Mouse (Mus musculus): ENCODE data around the gene Tmem131l. TPM values are rescaled to one million over a fixed set of nuclear protein-coding genes. Genes with fewer than 3 reads are reported as not detected.

Tmem131l gene
- polyA plus RNA-seq, 1 experiment from 2014 or later, result 43.0 TPM

DNA sequence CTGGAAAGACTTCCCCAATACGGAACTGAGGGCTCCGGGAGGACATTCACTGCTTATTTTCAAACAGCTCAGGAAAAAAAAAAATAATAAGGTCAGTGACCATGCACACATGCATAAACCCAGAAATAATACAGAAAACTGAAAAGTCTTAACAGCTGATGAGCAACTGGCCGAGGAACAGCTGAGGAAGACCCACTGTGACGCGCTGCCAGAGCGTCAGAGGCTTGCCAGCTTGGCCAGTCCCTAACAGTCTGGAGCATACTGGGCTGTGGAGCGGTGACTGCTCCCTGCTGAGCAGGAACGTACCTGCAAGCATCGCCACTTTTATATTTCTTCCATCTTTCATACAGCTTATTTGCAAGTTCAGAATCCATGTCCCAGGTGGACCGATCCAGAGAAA lies 105.5 kb downstream of the Tmem131l start:
- H3K4me2 ChIP-seq, result no peak overlapping the region
- H3K36me3 ChIP-seq, result peaks cover 48% of the 10 kb centered on the region
- H3K9me3 ChIP-seq (replicated peaks), result no peaks in the 10 kb centered on the region
- H3K4me1 ChIP-seq, result peaks cover 8% of the 10 kb centered on the region
- no peak for ATAC-seq (ENCODE audit: low FRiP score)
- no peak overlapping the region for H3K9ac ChIP-seq (replicated peaks)
- H3K4me3 ChIP-seq (replicated peaks), result no peak overlapping the region
- H3K27me3 ChIP-seq (replicated peaks), result no peaks in the 10 kb centered on the region
- WGBS, result 90% methylated on average over 10 of the region's 10 CpGs
- no peak overlapping the region for H3K27ac ChIP-seq (replicated peaks)

DNA sequence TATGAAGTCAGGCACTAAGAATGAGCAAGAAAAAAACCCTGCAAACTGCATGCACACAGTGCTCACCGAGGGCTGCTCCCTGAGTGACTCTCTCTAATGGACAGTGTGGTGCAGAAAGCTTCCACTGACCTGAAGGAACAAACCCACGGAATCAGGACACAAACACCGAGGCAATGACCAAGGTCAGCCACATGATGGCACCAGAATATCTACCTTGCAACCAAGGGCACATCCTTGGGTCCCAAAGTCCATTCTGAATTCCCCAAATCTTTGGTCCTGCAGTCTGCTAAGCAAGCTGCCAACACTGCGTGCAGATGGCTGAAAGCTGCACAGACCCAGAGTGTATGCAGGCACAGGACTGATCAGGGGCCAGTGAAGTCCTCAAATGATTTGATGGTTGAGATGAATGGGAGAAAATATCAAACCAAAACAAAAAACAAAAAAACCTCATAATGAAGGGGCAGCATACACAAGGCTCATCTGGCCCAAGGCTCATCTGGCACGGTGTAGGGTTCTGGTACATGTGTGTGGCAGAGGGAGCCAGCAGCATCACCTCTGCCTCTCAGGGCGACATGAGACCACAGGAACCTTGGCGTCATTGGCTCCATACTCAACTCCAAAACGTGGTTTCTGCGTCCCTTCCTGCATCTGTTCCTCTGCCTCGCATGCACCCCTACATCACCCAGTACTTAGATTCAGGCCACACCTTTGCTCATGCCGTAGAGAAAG lies 124.0 kb downstream of the Tmem131l start:
- WGBS, result 75% methylated on average over 11 of the region's 11 CpGs
- peaks cover 72% of the 10 kb centered on the region for H3K36me3 ChIP-seq
- H3K9me3 ChIP-seq (replicated peaks), result no peaks in the 10 kb centered on the region
- no peak overlapping the region for H3K9ac ChIP-seq (replicated peaks)
- H3K27me3 ChIP-seq (replicated peaks), result no peaks in the 10 kb centered on the region
- no peak overlapping the region for H3K27ac ChIP-seq (replicated peaks)
- no peaks in the 10 kb centered on the region for H3K4me1 ChIP-seq
- H3K4me3 ChIP-seq (replicated peaks), result no peak overlapping the region
- ATAC-seq (ENCODE audit: low FRiP score), result peak; percentile 54; the same call in 1 of the 2 replicates
- no peak overlapping the region for H3K4me2 ChIP-seq

DNA sequence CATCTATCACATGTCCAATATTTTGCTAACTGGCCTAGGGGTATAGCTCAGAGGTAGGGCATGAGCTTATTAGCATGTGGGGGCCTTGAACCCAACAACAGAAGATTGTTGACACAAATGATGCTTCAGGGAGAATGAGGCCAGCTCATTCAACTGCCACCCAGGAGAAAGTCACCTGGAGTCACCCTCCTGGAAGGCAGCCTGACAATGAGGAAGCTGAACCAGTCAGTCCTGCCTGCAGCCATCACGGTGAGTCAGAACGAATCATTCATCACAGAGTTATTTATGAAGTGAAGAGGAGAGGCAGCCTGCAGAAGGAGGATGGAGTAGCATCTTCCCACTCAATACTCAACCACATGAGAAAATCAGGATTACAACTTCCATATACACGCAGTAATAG lies 124.9 kb downstream of the Tmem131l start:
- 83% methylated on average over 3 of the region's 3 CpGs for WGBS
- Histone ChIP-seq H3K4me2 (no peak overlapping the region), H3K36me3 (peaks cover 72% of the 10 kb centered on the region), H3K9ac (replicated peaks) (no peak overlapping the region), H3K27ac (replicated peaks) (no peak overlapping the region), H3K27me3 (replicated peaks) (no peaks in the 10 kb centered on the region), H3K9me3 (replicated peaks) (no peaks in the 10 kb centered on the region), H3K4me1 (no peaks in the 10 kb centered on the region), H3K4me3 (replicated peaks) (no peak overlapping the region)
- ATAC-seq (ENCODE audit: low FRiP score), result no peak

DNA sequence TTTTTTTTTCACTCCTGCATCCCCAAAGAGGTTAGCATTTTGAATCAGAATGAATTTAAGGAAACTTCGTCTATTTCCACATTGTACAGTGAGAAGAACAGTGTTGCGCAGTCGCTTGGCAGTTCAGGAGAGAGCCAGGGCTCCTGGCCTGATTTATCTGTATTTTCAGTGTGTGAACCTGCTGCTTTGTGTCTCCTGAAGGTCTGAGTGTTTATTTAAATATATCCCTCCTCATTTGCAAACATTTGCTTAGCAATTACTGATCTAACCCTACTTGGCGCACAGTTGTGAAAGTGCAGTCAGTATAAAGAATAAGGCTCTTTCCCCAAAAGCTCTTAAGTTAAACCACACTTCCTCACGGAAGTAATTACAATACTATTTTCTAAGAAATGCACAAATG lies 129.3 kb downstream of the Tmem131l start:
- Histone ChIP-seq H3K36me3 (peaks cover 66% of the 10 kb centered on the region), H3K9ac (replicated peaks) (no peak overlapping the region), H3K4me2 (no peak overlapping the region), H3K9me3 (replicated peaks) (no peaks in the 10 kb centered on the region), H3K27me3 (replicated peaks) (no peaks in the 10 kb centered on the region), H3K4me1 (no peaks in the 10 kb centered on the region), H3K4me3 (replicated peaks) (no peak overlapping the region), H3K27ac (replicated peaks) (no peak overlapping the region)
- ATAC-seq (ENCODE audit: low FRiP score), result no peak
- WGBS, result 91% methylated on average over 5 of the region's 5 CpGs

DNA sequence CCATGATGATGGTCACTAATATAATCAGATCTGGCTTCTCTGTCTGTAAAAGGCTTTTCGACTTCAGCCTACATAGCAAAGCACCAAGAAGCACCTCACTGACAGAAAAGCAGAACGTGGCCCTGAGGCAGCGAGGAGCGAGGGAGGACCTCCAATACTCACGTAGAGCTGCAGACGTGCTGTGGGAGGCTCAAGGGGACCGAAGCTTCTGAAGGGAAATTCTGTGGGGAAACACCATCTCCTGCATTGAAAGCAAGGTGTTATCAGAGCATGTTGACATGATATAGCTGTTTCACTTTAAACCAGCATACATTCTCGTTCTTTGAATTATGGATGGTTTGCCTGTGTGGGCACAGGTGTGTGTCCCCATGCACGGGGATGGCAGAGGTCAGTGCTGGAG lies 133.8 kb downstream of the Tmem131l start:
- ATAC-seq (ENCODE audit: low FRiP score), result no peak
- Histone ChIP-seq H3K4me3 (replicated peaks) (no peak overlapping the region), H3K4me2 (no peak overlapping the region), H3K9me3 (replicated peaks) (no peaks in the 10 kb centered on the region), H3K4me1 (no peaks in the 10 kb centered on the region), H3K9ac (replicated peaks) (no peak overlapping the region), H3K27ac (replicated peaks) (no peak overlapping the region), H3K27me3 (replicated peaks) (no peaks in the 10 kb centered on the region), H3K36me3 (peaks cover 83% of the 10 kb centered on the region)
- WGBS, result 96% methylated on average over 9 of the region's 9 CpGs

DNA sequence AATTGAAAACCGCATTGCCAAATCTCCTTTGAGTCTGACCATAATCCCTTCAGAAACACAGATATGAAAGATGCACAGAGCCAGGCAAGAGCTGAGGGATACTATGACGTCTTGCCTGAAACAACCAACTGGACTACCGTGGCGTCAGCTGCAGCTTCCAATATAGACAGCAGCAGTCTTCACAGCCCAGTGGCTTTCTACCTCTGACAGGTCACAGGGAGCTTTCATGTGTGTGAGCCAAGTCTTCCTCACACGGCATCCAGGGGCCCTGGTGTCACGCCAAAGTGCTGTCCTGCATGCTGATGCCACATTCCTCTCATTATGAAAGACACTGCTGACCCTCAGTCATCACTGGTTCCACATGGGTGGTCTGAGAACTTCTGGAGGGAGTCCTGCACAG lies 134.8 kb downstream of the Tmem131l start:
- Histone ChIP-seq H3K4me1 (no peaks in the 10 kb centered on the region), H3K4me2 (no peak overlapping the region), H3K36me3 (peaks cover 83% of the 10 kb centered on the region), H3K27me3 (replicated peaks) (no peaks in the 10 kb centered on the region), H3K4me3 (replicated peaks) (no peak overlapping the region), H3K27ac (replicated peaks) (no peak overlapping the region), H3K9me3 (replicated peaks) (no peaks in the 10 kb centered on the region), H3K9ac (replicated peaks) (no peak overlapping the region)
- ATAC-seq (ENCODE audit: low FRiP score), result no peak
- 84% methylated on average over 6 of the region's 6 CpGs for WGBS

DNA sequence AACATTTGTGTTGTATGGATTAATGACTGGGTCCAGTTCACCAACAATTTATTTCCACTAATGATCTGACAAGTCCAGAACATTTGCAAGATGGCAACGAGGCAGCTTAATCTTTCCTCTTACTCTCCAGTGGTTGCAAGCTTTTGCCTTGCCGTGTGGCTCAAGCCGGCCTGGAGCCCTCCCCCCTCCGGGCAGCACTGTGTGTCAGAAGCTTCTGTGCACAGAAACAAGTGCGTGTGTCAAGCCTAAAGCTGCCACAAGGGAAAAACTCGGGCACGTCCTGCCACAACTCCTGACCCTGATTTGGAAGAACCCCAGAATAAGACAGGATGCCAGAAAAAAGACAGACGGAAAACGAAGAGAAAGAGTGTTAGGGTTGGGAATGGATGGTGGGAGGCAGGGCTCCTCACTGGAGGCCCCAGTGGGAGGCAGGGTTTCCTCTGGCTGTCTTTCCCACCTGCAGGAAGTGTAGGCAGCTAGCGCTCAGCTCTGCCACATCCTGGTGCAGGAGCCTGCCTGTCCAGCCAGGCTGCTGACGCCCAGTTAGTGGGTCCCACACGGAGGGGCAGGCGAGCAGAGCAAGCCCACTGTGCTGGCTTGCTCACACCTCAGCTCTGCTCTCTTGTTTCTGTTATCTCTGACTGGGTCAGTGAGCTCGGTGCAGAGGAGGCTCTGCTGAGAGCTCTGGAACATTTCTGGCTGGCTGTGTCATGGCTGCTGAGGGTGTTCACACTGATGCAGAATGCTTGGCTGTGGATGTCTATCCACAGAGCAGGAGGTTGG lies 135.6 kb downstream of the Tmem131l start:
- Histone ChIP-seq H3K4me3 (replicated peaks) (no peak overlapping the region), H3K9ac (replicated peaks) (no peak overlapping the region)
- ATAC-seq (ENCODE audit: low FRiP score), result no peak

DNA sequence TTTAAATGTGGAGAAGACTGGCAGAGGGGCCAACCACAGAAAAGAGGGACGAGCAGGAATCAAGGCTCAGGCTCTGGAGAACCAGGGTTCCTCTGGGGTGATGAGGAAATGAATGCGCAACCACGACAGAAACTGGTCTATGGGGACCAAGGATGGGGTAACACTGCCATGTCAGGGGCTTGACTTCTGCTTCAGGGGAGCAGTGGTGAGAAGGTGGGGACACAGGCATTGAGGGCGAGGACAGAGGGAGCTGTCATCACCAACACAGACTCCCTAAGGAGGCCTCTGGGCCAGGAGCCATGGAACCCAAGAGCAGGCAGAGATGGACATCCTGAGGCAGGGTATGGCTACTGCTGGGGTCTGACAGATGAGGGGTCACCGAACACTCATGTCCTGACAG lies 137.0 kb downstream of the Tmem131l start:
- Histone ChIP-seq H3K4me1 (peaks cover 3% of the 10 kb centered on the region; the same call in 1 of the 2 replicates), H3K4me2 (no peak overlapping the region), H3K9ac (replicated peaks) (no peak overlapping the region), H3K9me3 (replicated peaks) (no peaks in the 10 kb centered on the region), H3K36me3 (peaks cover 85% of the 10 kb centered on the region), H3K27ac (replicated peaks) (no peak overlapping the region), H3K4me3 (replicated peaks) (no peak overlapping the region), H3K27me3 (replicated peaks) (no peaks in the 10 kb centered on the region)
- no peak for ATAC-seq (ENCODE audit: low FRiP score)
- WGBS, result 89% methylated on average over 5 of the region's 5 CpGs

More for the DNA sequence above, 135.6 kb downstream of the Tmem131l start:
- H3K27me3 ChIP-seq (replicated peaks), result no peaks in the 10 kb centered on the region
- WGBS, result 83% methylated on average over 14 of the region's 14 CpGs
- H3K4me2 ChIP-seq, result no peak overlapping the region
- H3K4me1 ChIP-seq, result peaks cover 3% of the 10 kb centered on the region; the same call in 1 of the 2 replicates
- no peak overlapping the region for H3K27ac ChIP-seq (replicated peaks)
- peaks cover 81% of the 10 kb centered on the region for H3K36me3 ChIP-seq
- no peaks in the 10 kb centered on the region for H3K9me3 ChIP-seq (replicated peaks)

DNA sequence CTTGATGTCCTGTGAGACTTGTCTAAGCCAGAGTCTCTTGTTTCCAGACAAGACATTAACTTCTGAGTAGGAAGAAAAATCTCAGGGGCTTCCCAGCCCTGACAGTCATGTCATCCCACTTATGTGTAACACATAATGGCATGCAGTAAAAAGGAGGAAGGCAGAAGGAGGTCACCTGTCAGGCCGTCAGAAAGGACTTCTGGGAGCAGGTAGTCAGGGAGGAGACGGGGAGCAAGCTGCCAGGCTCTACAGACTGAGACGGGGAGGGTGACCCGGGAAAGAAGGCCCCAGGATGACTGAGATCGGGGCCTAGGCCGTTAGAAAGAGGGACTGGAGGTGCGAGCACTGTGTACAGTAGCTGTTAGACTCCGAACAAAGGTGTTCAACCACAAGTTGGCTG lies 137.5 kb downstream of the Tmem131l start:
- H3K27ac ChIP-seq (replicated peaks), result no peak overlapping the region
- no peaks in the 10 kb centered on the region for H3K27me3 ChIP-seq (replicated peaks)
- H3K36me3 ChIP-seq, result peaks cover 90% of the 10 kb centered on the region
- H3K9me3 ChIP-seq (replicated peaks), result no peaks in the 10 kb centered on the region
- peaks cover 3% of the 10 kb centered on the region; the same call in 1 of the 2 replicates for H3K4me1 ChIP-seq
- ATAC-seq (ENCODE audit: low FRiP score), result no peak
- 92% methylated on average over 8 of the region's 8 CpGs for WGBS
- no peak overlapping the region for H3K4me2 ChIP-seq
- H3K9ac ChIP-seq (replicated peaks), result no peak overlapping the region
- no peak overlapping the region for H3K4me3 ChIP-seq (replicated peaks)

DNA sequence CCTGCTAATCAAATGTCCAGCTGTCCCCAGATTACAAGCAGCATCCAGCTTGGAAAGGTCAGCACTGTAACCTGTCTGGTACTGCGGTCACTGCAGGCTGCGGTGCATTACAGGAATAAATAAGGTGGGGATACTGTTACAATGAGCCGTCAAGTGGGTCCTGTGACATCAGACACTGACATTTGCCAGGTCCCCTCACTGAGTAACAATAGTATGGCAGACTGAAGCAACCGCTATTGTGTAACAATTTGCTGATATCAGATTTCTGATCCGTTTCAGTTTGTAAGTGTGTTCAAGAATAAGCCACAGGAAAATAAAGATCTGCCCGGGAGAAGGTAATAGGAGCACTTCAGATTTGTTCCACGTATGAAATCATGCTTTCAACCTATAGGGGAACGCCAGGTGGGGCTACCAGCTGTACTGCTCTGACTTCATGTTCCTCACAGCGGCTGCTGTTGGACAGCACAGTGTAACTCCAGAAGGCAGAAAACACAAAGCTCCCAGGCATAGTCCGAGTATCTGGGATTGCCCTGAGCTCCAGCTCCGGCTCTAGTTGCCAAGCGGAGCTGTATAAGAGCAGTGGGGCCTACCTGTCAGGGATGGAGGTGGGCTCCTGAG lies 139.1 kb downstream of the Tmem131l start:
- Histone ChIP-seq H3K27ac (replicated peaks) (no peak overlapping the region), H3K4me3 (replicated peaks) (no peak overlapping the region), H3K9ac (replicated peaks) (no peak overlapping the region), H3K27me3 (replicated peaks) (no peaks in the 10 kb centered on the region), H3K4me2 (no peak overlapping the region), H3K4me1 (peaks cover 3% of the 10 kb centered on the region; the same call in 1 of the 2 replicates), H3K9me3 (replicated peaks) (no peaks in the 10 kb centered on the region), H3K36me3 (peaks cover 84% of the 10 kb centered on the region)
- no peak for ATAC-seq (ENCODE audit: low FRiP score)
- 94% methylated on average over 12 of the region's 12 CpGs for WGBS

DNA sequence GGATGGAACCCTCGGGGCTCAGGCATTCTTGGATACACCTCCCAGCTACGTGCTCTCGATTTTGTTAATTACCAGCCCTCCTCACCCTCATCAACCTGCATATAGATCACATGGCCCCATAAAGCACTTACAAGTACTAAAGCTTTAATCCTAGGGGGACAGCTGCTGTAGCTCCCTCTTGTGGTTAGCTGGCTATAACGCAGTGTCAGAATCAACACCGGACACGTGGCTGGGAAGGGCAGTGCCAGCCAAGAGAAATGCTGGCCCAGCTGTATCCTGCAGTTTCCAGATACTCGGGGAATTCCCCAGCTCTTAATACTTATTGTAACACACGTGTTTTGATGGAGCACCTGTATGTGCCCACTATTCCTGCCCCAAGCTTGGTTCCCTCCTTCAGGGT lies 140.4 kb downstream of the Tmem131l start:
- peak; percentile 62; the same call in 1 of the 2 replicates for ATAC-seq (ENCODE audit: low FRiP score)
- Histone ChIP-seq H3K27me3 (replicated peaks) (no peaks in the 10 kb centered on the region), H3K27ac (replicated peaks) (no peak overlapping the region), H3K9ac (replicated peaks) (no peak overlapping the region), H3K4me1 (peaks cover 3% of the 10 kb centered on the region; the same call in 1 of the 2 replicates), H3K9me3 (replicated peaks) (no peaks in the 10 kb centered on the region), H3K4me3 (replicated peaks) (no peak overlapping the region), H3K4me2 (no peak overlapping the region), H3K36me3 (peaks cover 71% of the 10 kb centered on the region)
- 29% methylated on average over 8 of the region's 8 CpGs for WGBS
